Mouse (Mus musculus): ENCODE data around the gene Aip. TPM values are rescaled to one million over a fixed set of nuclear protein-coding genes. Genes with fewer than 3 reads are reported as not detected.
"Not testable (repeated sequence)": the region's sequence is repeated elsewhere in the genome, so short reads cannot be mapped to it uniquely, and the experiment has no call there.

Aip gene
- polyA plus RNA-seq, 1 experiment from 2014 or later, result 85.2 TPM

DNA sequence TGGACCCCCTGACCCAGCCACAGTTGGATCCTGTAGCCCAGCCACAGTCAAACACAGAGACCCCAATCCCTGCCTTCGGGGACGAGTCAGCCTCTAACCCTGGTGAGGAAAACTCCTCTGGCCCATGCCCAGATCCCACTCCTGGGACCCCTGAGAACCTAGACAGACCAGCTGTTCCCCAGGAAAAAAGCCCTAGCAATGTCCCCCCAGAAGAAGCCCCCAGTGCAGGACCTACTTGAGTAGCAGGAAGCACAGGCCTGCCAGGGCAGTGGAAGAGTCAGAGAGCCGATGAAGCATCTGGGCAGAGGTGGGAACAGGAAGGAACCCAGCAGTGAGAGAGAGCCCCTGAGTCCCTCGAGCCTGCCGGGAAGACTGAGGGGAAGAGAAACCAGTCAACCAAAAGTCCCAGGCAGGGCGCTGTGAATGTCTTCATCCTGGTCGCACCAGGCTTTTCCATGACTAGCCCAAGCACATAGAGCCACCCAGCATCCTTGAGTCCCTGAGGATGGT, 18.2 kb upstream of the Aip start, which contains the start of gene Cabp4:
Gene Cabp4 (minus strand): TSS at position 275 of the 510 bp plus-strand sequence.
- Histone ChIP-seq H3K9ac (no peak within 1 kb of the TSS), H3K27ac (no peak within 1 kb of the TSS), H3K4me1 (peaks cover 7% of the 10 kb centered on the region), H3K4me2 (replicated peaks) (no peak within 1 kb of the TSS), H3K27me3 (no peaks in the 10 kb centered on the region), H3K9me3 (0 out of 2 replicates have a peak, but pooled peaks cover 4% of the 10 kb centered on the region), H3K36me3 (no peaks in the 10 kb centered on the region), H3K4me3 (no peak within 1 kb of the TSS)
- ATAC-seq (ENCODE audit: insufficient number of reproducible peaks, insufficient read depth, low FRiP score, low TSS enrichment), result no peak
- WGBS, result 85% methylated on average over 7 of the region's 7 CpGs

DNA sequence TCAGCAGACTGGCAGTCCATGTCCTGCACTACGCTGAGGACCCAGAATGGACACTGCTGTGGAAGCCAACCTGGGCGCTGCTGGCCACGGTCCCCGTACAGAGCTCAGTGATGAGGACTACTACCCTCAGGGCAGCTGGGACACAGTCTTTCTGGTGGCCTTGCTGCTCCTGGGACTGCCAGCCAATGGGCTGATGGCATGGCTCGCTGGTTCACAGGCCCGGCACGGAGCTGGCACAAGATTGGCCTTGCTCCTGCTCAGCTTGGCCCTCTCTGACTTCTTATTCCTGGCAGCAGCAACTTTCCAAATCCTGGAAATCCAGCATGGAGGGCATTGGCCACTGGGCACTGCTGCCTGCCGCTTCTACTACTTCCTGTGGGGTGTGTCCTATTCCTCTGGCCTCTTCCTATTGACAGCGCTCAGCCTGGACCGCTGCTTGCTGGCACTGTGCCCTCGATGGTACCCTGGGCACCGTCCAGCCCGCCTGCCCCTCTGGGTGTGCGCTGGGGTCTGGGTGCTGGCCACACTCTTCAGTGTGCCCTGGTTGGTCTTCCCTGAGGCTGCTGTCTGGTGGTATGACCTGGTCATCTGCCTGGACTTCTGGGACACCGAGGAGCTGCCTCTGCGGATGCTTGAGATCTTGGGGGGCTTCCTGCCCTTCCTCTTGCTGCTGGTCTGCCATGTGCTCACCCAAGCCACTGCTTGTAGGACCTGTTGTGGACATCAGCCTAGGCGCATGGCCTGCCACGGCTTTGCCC, 16.9 kb upstream of the Aip start:
- Histone ChIP-seq H3K4me3 (no peak overlapping the region), H3K9ac (no peak overlapping the region), H3K4me1 (peaks cover under 1% of the 10 kb centered on the region; the same call in 1 of the 2 replicates), H3K36me3 (no peaks in the 10 kb centered on the region), H3K4me2 (replicated peaks) (no peak overlapping the region), H3K9me3 (0 out of 2 replicates have a peak, but pooled peaks cover 4% of the 10 kb centered on the region), H3K27me3 (no peaks in the 10 kb centered on the region), H3K27ac (no peak overlapping the region)
- no peak for ATAC-seq (ENCODE audit: insufficient number of reproducible peaks, insufficient read depth, low FRiP score, low TSS enrichment)
- 92% methylated on average over 18 of the region's 18 CpGs for WGBS

DNA sequence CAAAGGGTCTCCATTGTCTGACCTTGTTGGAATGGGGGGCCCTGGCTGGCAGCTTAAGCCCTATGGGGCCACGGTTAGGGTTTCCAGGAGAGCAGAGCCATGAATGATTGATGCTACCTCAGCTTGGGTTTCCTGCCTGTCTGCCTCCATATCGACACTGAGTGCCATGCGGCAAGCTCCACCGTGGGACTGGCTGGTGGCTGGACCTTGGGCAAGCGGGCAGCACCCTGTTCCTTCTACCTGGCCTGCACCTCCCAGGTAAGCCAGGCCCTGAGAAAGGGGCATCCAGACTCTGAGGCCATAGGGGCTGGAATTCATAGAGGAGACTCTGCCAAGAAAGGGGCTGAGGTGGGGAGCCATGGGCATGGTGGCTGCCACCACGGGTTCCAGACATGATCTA, 14.5 kb upstream of the Aip start:
- Histone ChIP-seq H3K27ac (no peak overlapping the region), H3K27me3 (no peaks in the 10 kb centered on the region), H3K9ac (no peak overlapping the region), H3K4me2 (replicated peaks) (no peak overlapping the region), H3K36me3 (no peaks in the 10 kb centered on the region), H3K4me3 (no peak overlapping the region), H3K4me1 (no peaks in the 10 kb centered on the region), H3K9me3 (no peaks in the 10 kb centered on the region)
- 75% methylated on average over 6 of the region's 6 CpGs for WGBS
- no peak for ATAC-seq (ENCODE audit: insufficient number of reproducible peaks, insufficient read depth, low FRiP score, low TSS enrichment)

DNA sequence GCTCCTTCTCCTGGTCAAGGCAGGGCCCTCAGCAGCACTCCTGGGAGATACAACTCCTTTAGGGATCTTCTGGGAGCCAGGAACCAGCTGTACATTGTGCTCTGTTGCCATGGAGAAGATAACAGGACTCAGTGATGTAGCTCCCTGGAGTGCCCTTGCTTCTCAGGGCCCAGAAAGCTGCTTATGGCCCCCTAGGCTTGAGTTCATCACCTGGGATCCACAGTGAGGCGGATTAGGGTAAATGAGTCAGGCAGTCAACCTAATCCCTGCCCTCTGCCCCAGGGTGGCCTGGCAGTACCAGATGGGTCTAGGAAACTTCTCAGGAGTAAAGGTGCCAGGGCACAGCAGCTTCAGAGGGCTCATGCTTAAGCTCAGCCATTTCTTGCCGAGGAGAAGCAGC, 13.8 kb upstream of the Aip start, which contains the start of gene Gpr152:
Gene Gpr152 (plus strand): TSS at position 342 of the 400 bp plus-strand sequence.
- H3K9me3 ChIP-seq, result no peaks in the 10 kb centered on the region
- H3K27ac ChIP-seq, result no peak within 1 kb of the TSS
- 73% methylated on average over 2 of the region's 2 CpGs for WGBS
- H3K4me1 ChIP-seq, result no peaks in the 10 kb centered on the region
- no peaks in the 10 kb centered on the region for H3K27me3 ChIP-seq
- no peak within 1 kb of the TSS for H3K4me3 ChIP-seq
- no peak within 1 kb of the TSS for H3K4me2 ChIP-seq (replicated peaks)
- H3K36me3 ChIP-seq, result no peaks in the 10 kb centered on the region
- H3K9ac ChIP-seq, result no peak within 1 kb of the TSS
- no peak for ATAC-seq (ENCODE audit: insufficient number of reproducible peaks, insufficient read depth, low FRiP score, low TSS enrichment)

DNA sequence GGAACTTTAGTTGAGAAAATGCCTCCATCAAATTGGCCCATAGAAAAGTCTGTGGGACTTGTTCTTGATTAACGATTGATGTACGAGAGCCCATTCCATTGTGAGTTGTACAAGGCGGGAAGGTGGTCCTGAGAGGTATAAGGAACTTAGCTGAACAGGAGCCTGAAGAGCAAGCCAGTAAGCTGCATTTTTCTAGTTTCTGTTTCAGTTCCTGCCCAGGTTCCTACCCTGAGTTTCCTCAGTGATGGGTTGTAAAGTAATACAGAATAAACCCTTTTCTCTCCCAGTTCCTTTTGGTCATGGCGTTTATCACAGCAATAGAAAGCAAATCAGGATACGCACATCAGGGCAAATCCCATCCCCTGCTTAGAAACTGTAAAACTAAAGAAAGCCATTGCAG, 12.3 kb upstream of the Aip start:
- H3K36me3 ChIP-seq, result peaks cover 5% of the 10 kb centered on the region; the same call in 1 of the 2 replicates
- H3K4me2 ChIP-seq (replicated peaks), result no peak overlapping the region
- H3K27ac ChIP-seq, result no peak overlapping the region
- H3K27me3 ChIP-seq, result no peaks in the 10 kb centered on the region
- H3K4me3 ChIP-seq, result no peak overlapping the region
- 81% methylated on average over 5 of the region's 5 CpGs for WGBS
- no peak overlapping the region for H3K9ac ChIP-seq
- ATAC-seq (ENCODE audit: insufficient number of reproducible peaks, insufficient read depth, low FRiP score, low TSS enrichment), result no peak
- no peaks in the 10 kb centered on the region for H3K9me3 ChIP-seq
- no peaks in the 10 kb centered on the region for H3K4me1 ChIP-seq

DNA sequence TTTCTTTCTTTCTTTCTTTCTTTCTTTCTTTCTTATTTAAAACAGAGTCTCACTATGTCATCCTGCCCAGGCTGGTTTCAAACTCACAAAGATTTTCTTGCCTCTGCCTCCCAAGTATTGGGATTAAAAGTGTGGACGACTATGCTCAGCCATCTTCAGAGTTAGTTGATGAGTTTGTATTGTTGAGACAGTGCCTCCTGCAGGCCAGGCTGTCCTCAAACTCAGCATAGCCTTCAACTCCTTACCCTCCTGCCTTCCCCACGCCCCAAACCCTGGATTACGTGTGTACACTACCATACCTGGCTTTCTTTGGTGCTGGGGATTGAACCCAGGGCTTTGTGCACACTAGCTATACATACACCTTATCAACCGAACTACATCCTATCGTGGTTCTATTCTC, 10.8 kb upstream of the Aip start:
- Histone ChIP-seq H3K27ac (no peak overlapping the region), H3K9me3 (no peaks in the 10 kb centered on the region), H3K27me3 (no peaks in the 10 kb centered on the region), H3K4me3 (no peak overlapping the region), H3K36me3 (peaks cover 18% of the 10 kb centered on the region), H3K4me2 (replicated peaks) (no peak overlapping the region), H3K4me1 (no peaks in the 10 kb centered on the region), H3K9ac (no peak overlapping the region)
- ATAC-seq (ENCODE audit: insufficient number of reproducible peaks, insufficient read depth, low FRiP score, low TSS enrichment), result no peak
- 75% methylated on average over 5 of the region's 5 CpGs for WGBS

DNA sequence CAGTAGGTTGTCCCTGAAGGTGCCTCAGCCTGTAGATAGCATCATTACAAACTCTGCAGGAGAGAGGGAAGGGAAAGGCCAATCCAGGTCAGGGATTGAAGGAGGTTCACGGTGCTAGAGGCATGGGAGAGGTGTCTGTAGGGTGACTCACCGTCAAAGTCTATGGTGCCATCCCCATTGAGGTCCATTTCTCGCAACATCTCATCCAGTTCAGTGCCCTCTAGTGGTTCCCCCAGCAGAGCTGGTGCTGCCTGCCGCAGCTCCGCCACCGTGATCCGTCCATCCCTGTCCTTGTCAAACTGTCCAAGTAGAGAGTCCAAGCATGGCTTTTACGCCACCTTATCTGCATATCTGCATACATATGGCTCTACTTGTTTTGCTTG, 10.3 kb upstream of the Aip start:
- WGBS, result 27% methylated on average over 8 of the region's 8 CpGs
- H3K27ac ChIP-seq; H3K9me3 ChIP-seq; ATAC-seq (ENCODE audit: insufficient number of reproducible peaks, insufficient read depth, low FRiP score, low TSS enrichment); H3K4me2 ChIP-seq (replicated peaks); H3K27me3 ChIP-seq; H3K4me1 ChIP-seq; H3K9ac ChIP-seq; H3K4me3 ChIP-seq: not testable (repeated sequence)
- peaks cover 23% of the 10 kb centered on the region for H3K36me3 ChIP-seq

DNA sequence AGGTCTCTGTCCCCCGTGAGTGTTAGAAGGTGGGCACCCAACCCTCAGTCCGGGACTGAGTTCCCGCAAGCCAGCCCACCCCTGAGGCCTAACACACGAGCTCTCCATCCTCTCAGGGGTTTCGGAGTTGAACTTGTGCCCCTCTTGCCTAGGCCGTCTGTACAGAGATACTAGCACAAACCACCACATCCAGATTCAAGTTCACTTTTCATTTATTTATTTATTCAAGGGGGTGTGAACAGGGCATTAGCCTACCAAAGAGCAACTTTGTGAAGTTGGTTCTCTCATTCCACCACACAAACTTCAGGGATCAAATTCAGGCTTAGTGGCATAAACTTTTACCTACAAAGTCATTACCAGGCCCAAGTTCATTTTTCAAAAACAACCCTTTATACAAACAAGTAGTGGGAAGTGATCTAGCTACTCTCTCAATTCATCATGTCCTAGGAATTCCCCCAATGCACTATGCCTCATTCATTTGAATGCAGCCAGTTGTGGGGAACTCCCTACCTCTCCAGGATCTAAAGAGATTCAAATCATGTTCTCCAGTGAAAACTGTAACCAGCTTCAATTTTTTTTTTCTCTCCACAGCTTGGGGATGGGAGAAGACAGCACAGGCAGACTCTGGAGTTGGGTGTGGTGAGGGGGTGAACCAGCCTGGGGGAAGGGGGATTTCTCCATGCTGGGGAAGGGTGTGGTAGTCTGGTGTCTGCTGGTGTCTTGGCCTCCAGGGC, 9.7 kb upstream of the Aip start:
- H3K4me1 ChIP-seq; H3K9ac ChIP-seq; ATAC-seq (ENCODE audit: insufficient number of reproducible peaks, insufficient read depth, low FRiP score, low TSS enrichment); H3K4me3 ChIP-seq; H3K4me2 ChIP-seq (replicated peaks); H3K27ac ChIP-seq; H3K27me3 ChIP-seq; H3K9me3 ChIP-seq: not testable (repeated sequence)
- WGBS, result 72% methylated on average over 6 of the region's 6 CpGs
- peaks cover 28% of the 10 kb centered on the region for H3K36me3 ChIP-seq

DNA sequence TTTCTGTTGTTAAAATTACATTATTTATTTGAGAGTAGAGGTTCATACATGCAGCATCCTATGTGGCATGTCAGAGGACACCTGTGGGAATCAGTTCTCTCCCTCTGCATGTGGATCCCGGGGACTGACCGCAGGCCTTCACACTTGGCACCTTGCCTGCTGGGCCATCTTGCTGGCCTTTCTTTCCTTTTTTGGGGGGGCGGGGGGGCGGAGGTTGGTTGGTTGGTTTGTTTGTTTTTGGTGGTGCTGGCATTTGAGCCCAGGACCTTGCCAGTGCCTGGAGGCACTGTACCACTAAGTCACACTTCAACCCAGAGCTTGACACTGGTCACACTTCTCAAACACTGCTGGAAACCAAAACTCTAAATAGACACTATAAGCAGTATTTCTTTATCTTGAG, 8.7 kb upstream of the Aip start:
- WGBS, result 88% methylated on average over 4 of the region's 4 CpGs
- Histone ChIP-seq H3K36me3 (peaks cover 38% of the 10 kb centered on the region), H3K9me3 (no peaks in the 10 kb centered on the region), H3K27me3 (no peaks in the 10 kb centered on the region), H3K4me3 (no peak overlapping the region), H3K9ac (no peak overlapping the region), H3K27ac (no peak overlapping the region), H3K4me1 (no peaks in the 10 kb centered on the region), H3K4me2 (replicated peaks) (no peak overlapping the region)
- ATAC-seq (ENCODE audit: insufficient number of reproducible peaks, insufficient read depth, low FRiP score, low TSS enrichment), result no peak

DNA sequence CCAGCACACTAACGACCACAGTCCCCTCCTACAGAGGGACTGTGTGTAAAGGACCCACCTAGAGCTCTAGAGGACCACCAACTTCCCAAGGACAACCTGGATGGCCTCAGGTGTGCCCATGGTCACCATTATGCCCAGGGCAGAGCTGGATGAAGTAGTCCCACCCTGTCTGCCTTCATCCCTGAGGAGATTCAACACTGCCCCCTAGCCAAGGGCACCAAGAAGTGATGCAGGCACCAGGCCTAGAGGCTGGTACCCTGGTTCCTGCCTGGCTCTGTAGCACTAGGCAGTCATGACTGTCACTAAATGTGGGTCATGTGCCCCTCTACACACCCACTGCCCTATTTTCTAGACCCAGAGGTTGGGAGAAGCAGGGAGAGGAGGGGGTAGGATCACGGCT, 6.1 kb upstream of the Aip start:
- Histone ChIP-seq H3K4me3 (no peak overlapping the region), H3K27ac (no peak overlapping the region), H3K4me1 (peaks cover 5% of the 10 kb centered on the region), H3K27me3 (no peaks in the 10 kb centered on the region), H3K4me2 (replicated peaks) (no peak overlapping the region), H3K36me3 (peaks cover 49% of the 10 kb centered on the region), H3K9ac (no peak overlapping the region), H3K9me3 (no peaks in the 10 kb centered on the region)
- ATAC-seq (ENCODE audit: insufficient number of reproducible peaks, insufficient read depth, low FRiP score, low TSS enrichment), result no peak
- WGBS, result 86% methylated on average over 2 of the region's 2 CpGs

DNA sequence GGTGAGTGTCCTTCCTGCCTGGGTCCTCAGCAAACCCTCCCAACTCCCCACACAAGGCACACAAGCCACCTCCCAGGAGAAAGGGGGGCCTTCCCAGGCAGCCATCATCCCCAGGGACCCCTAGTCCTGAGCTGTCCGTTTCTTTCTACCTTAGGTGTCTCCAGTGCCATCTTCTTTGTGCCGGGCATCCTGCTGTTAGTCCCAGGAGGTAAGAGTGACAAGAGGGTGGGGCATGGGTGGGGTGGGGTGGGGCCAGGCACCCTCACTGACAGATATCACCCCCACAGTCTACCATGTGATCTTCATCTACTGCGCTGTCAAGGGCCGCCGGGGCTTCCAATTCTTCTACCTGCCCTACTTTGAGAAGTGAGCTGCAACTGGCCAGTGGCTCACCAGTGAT, 5.4 kb upstream of the Aip start:
- Histone ChIP-seq H3K4me1 (peaks cover 9% of the 10 kb centered on the region), H3K9ac (no peak overlapping the region), H3K4me3 (no peak overlapping the region), H3K27me3 (no peaks in the 10 kb centered on the region), H3K36me3 (peaks cover 49% of the 10 kb centered on the region), H3K27ac (no peak overlapping the region), H3K4me2 (replicated peaks) (no peak overlapping the region), H3K9me3 (no peaks in the 10 kb centered on the region)
- WGBS, result 91% methylated on average over 5 of the region's 5 CpGs
- ATAC-seq (ENCODE audit: insufficient number of reproducible peaks, insufficient read depth, low FRiP score, low TSS enrichment), result no peak

DNA sequence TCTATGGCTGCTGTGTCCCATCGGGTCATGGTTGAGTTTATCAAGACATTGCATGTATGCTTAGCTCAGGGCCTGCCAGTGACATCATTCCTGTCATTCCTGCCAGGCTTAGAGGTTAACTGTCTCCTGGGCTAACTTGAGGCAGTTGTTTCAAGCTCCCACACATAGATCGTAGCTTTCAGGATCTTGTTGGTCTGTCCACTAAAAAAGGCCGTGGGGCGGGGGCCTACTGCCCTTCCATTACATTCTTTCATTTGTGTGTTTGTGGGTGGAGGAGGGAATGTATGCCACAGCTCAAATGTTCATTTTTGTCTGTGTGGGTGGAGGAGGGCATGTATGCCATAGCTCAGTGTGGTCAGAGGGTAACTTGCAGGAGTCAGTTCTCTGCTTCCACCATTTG, 4.4 kb upstream of the Aip start:
- H3K4me2 ChIP-seq (replicated peaks), result no peak overlapping the region
- no peak overlapping the region for H3K9ac ChIP-seq
- WGBS, result 89% methylated on average over 4 of the region's 4 CpGs
- H3K27me3 ChIP-seq, result no peaks in the 10 kb centered on the region
- no peak overlapping the region for H3K27ac ChIP-seq
- H3K9me3 ChIP-seq, result no peaks in the 10 kb centered on the region
- peaks cover 9% of the 10 kb centered on the region for H3K4me1 ChIP-seq
- no peak overlapping the region for H3K4me3 ChIP-seq
- peaks cover 49% of the 10 kb centered on the region for H3K36me3 ChIP-seq
- ATAC-seq (ENCODE audit: insufficient number of reproducible peaks, insufficient read depth, low FRiP score, low TSS enrichment), result no peak
